In genomic region chr5:77120701-77121100, GRCm38 (mm10) we compare ENCODE assay signal across 20 mouse cellular contexts. TPM values are rescaled to one million over a fixed set of nuclear protein-coding genes. Genes with fewer than 3 reads are reported as not detected.
DNase-seq lines count a peak whose midpoint lies in the region; ATAC-seq and TF ChIP-seq lines count a peak whose summit lies in the region.
"Had no signal": no experiment of that assay in that cellular context is flagged by ENCODE, and none has a peak within 500 bp of the region (broad histone marks: within the 10 kb centered on the region; RNA-seq: fewer than 3 reads in every experiment).

No protein-coding gene starts in this region.

- WGBS in heart, embryonic 10.5 days, result 67% methylated on average over 7 of the region's 7 CpGs
- WGBS in neural tube, embryonic 13.5 days, result 95% methylated on average over 7 of the region's 7 CpGs
- 88% methylated on average over 7 of the region's 7 CpGs for WGBS in neural tube, embryonic 15.5 days
- 63% methylated on average over 7 of the region's 7 CpGs for WGBS in thymus, adult 2 months

- no peak for TF ChIP-seq CTCF in thymus, adult 2 months (IDR thresholded peaks at IDR 0.05; ENCODE audit: borderline replicate concordance, control insufficient read depth, extremely low read depth, insufficient read depth, low read length, poor library complexity)

- H3K4me2 ChIP-seq in neural tube, embryonic 13.5 days, result no peak overlapping the region
- H3K4me2 ChIP-seq in neural tube, embryonic 15.5 days, result no peak overlapping the region
- H3K4me2 ChIP-seq: embryonic facial prominence, embryonic 13.5 days; embryonic facial prominence, embryonic 15.5 days; forebrain, embryonic 12.5 days had no signal

- H3K9me3 ChIP-seq in heart, embryonic 10.5 days, result no peaks in the 10 kb centered on the region
- H3K9me3 ChIP-seq in neural tube, embryonic 13.5 days, result no peaks in the 10 kb centered on the region
- no peaks in the 10 kb centered on the region for H3K9me3 ChIP-seq in neural tube, embryonic 15.5 days (replicated peaks)
- H3K9me3 ChIP-seq: embryonic facial prominence, embryonic 13.5 days; embryonic facial prominence, embryonic 15.5 days; forebrain, embryonic 10.5 days; forebrain, embryonic 12.5 days had no signal

- TF ChIP-seq POLR2A in thymus, adult 2 months (IDR thresholded peaks at IDR 0.05; ENCODE audit: control insufficient read depth, extremely low read depth, insufficient read depth, low read length, poor library complexity), result no peak

- peak overlapping the region; percentile 23; the same call in 1 of the 2 replicates for H3K27ac ChIP-seq in heart, embryonic 10.5 days
- H3K27ac ChIP-seq in neural tube, embryonic 13.5 days (replicated peaks), result peak overlapping the region; percentile 79
- H3K27ac ChIP-seq in neural tube, embryonic 15.5 days (replicated peaks), result peak overlapping the region; percentile 69; the same call in 1 of the 2 replicates
- H3K27ac ChIP-seq in thymus, adult 2 months (ENCODE audit: control insufficient read depth, insufficient read depth, low read length), result no peak overlapping the region
- H3K27ac ChIP-seq: embryonic facial prominence, embryonic 13.5 days; embryonic facial prominence, embryonic 15.5 days; forebrain, embryonic 10.5 days; forebrain, embryonic 12.5 days had no signal

- peaks cover 6% of the 10 kb centered on the region; the same call in 1 of the 2 replicates for H3K27me3 ChIP-seq in heart, embryonic 10.5 days (ENCODE audit: insufficient read depth, poor library complexity, severe bottlenecking)
- H3K27me3 ChIP-seq in neural tube, embryonic 13.5 days, result no peaks in the 10 kb centered on the region
- no peaks in the 10 kb centered on the region for H3K27me3 ChIP-seq in neural tube, embryonic 15.5 days (replicated peaks)
- H3K27me3 ChIP-seq in thymus, adult 2 months (ENCODE audit: control insufficient read depth, insufficient read depth, low read length), result no peaks in the 10 kb centered on the region
- H3K27me3 ChIP-seq: embryonic facial prominence, embryonic 13.5 days; embryonic facial prominence, embryonic 15.5 days had no signal

- no peaks in the 10 kb centered on the region for H3K36me3 ChIP-seq in heart, embryonic 10.5 days
- no peaks in the 10 kb centered on the region for H3K36me3 ChIP-seq in neural tube, embryonic 13.5 days
- no peaks in the 10 kb centered on the region for H3K36me3 ChIP-seq in neural tube, embryonic 15.5 days
- H3K36me3 ChIP-seq in thymus, adult 2 months (ENCODE audit: control insufficient read depth, insufficient read depth, low read length), result no peaks in the 10 kb centered on the region
- H3K36me3 ChIP-seq: embryonic facial prominence, embryonic 13.5 days; embryonic facial prominence, embryonic 15.5 days; forebrain, embryonic 10.5 days; forebrain, embryonic 12.5 days had no signal

- DNase-seq in heart, embryonic 10.5 days (ENCODE audit: low spot score), result no peak
- no peak for DNase-seq in heart, adult 8-10 months (ENCODE audit: low spot score)
- DNase-seq in neural tube, embryonic 10.5 days (ENCODE audit: extremely low spot score, low spot score), result no peak
- no peak for DNase-seq in thymus, adult 2 months
- DNase-seq: adrenal gland, adult 2 months; adrenal gland, postnatal 10 days; adrenal gland, postnatal 25 days; cerebellum, adult 11 months; cerebellum, adult 18-20 months; cerebellum, adult 8-10 months; cerebellum, adult 9-11 months; cerebellum, postnatal 36 days; embryo, embryonic 11 days had no signal

- H3K9ac ChIP-seq in neural tube, embryonic 13.5 days, result no peak overlapping the region
- no peak overlapping the region for H3K9ac ChIP-seq in neural tube, embryonic 15.5 days (replicated peaks)
- H3K9ac ChIP-seq: embryonic facial prominence, embryonic 13.5 days; embryonic facial prominence, embryonic 15.5 days; forebrain, embryonic 12.5 days had no signal

- H3K4me3 ChIP-seq in heart, embryonic 10.5 days, result no peak overlapping the region
- H3K4me3 ChIP-seq in neural tube, embryonic 13.5 days, result no peak overlapping the region
- H3K4me3 ChIP-seq in neural tube, embryonic 15.5 days (replicated peaks), result no peak overlapping the region
- H3K4me3 ChIP-seq in thymus, adult 2 months (ENCODE audit: control insufficient read depth, insufficient read depth, low read length), result no peak overlapping the region
- H3K4me3 ChIP-seq: embryonic facial prominence, embryonic 13.5 days; embryonic facial prominence, embryonic 15.5 days; forebrain, embryonic 10.5 days; forebrain, embryonic 12.5 days had no signal

- H3K4me1 ChIP-seq in heart, embryonic 10.5 days, result peaks cover 52% of the 10 kb centered on the region
- peaks cover 40% of the 10 kb centered on the region for H3K4me1 ChIP-seq in neural tube, embryonic 13.5 days (replicated peaks)
- peaks cover 33% of the 10 kb centered on the region for H3K4me1 ChIP-seq in neural tube, embryonic 15.5 days
- peaks cover 19% of the 10 kb centered on the region for H3K4me1 ChIP-seq in thymus, adult 2 months (replicated peaks; ENCODE audit: control insufficient read depth, insufficient read depth, low read length)

- no peak for ATAC-seq in neural tube, embryonic 13.5 days (ENCODE audit: low read depth)
- no peak for ATAC-seq in neural tube, embryonic 15.5 days (ENCODE audit: low FRiP score)
- ATAC-seq: forebrain, embryonic 14.5 days had no signal

RNA-seq across cellular contexts. Expression of gene Hopx, which starts 5.8 kb away (rescaled TPM):
- 6.7 and 11.5 TPM in 2 replicates for polyA plus RNA-seq in heart, embryonic 10.5 days (2016; fragmentation: Nextera tagmentation; extraction: Ambion mirVana)
- 100 to 1,000 TPM; 354 to 475 (median 429) TPM for total RNA-seq in heart, adult 8-10 months (2022)
- 8.8 and 9.2 TPM in 2 replicates for polyA plus RNA-seq in neural tube, embryonic 13.5 days (2015; fragmentation: Nextera tagmentation; extraction: Ambion mirVana)
- 10.9 and 12.2 TPM in 2 replicates for polyA plus RNA-seq in neural tube, embryonic 15.5 days (2015; fragmentation: Nextera tagmentation; extraction: Ambion mirVana)
- polyA plus RNA-seq in thymus, adult 2 months (2012; rRNA removed), result 8.1 and 26.1 TPM in 2 replicates
